Mouse (Mus musculus) embryo, embryonic 9.5 days (tissue): ENCODE data around the gene Nbeal2.

Experiments
- DNase-seq: peaks from one replicate; pipeline ENCODE4 v3.0.0-alpha.2; 2017; ENCODE audit errors: extremely low spot score

Gene Nbeal2

DNA sequence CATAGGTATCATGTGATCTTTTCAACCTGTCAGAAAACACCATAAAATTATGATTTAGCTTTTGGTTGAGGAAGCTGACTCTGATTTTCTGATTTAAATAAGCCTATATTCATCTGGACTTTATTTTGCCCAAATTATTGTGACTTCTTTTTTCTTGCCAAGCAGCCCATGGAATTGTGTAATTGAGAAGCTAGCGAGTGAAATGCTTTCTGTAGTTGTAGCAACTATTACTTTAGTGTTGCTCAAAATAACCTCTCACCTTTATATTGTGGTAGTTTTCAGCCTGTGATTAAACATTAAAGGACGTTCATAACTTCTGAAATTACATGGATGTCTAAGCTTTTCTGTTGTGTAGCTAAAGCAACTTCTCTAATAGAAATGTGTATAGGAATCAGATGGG is 71.8 kb downstream of the Nbeal2 start:
- DNase-seq: no peak
